15 mouse cellular contexts compared by ENCODE assay signal in the genomic region with DNA sequence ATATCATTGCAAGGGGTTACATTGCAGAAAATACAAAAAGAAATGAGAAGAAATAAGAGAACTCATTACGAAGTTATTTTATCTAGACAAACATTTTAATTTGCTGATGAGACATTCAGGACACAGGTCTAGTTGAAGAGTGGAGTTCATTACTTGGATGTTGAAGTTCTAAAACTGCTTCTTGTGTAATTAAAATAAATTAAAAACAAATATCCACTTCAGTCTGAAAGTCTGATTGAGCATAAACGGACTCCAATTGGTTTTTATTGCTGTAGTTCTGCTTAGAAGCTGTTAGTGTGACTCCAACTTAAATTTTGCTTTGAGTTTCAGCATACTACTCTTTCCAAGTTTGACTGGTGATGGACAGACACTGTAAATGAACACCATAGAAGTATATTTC.
DNase-seq lines count a peak whose midpoint lies in the region; ATAC-seq and TF ChIP-seq lines count a peak whose summit lies in the region.
"Had no signal": no experiment of that assay in that cellular context is flagged by ENCODE, and none has a peak within 500 bp of the region (broad histone marks: within the 10 kb centered on the region; RNA-seq: fewer than 3 reads in every experiment).

No protein-coding gene starts in this region.

- TF ChIP-seq CTCF in brain, embryonic 14.5 days (IDR thresholded peaks at IDR 0.05; ENCODE audit: borderline replicate concordance, extremely low read depth, insufficient read depth, insufficient read length), result no peak

- H3K4me3 ChIP-seq in forebrain, embryonic 12.5 days (replicated peaks), result peak overlapping the region; percentile 50
- peak overlapping the region; percentile 59 for H3K4me3 ChIP-seq in hindbrain, embryonic 13.5 days
- H3K4me3 ChIP-seq in midbrain, embryonic 14.5 days (replicated peaks; ENCODE audit: low read depth, low read length), result peak overlapping the region; percentile 86
- H3K4me3 ChIP-seq in intestine, embryonic 16.5 days (ENCODE audit: low read length), result no peak overlapping the region
- H3K4me3 ChIP-seq: limb, embryonic 13.5 days; liver, embryonic 15.5 days had no signal

- no peak for TF ChIP-seq POLR2A in brain, embryonic 14.5 days (IDR thresholded peaks at IDR 0.05; ENCODE audit: borderline replicate concordance, extremely low read depth, insufficient read depth, insufficient read length, poor library complexity, severe bottlenecking)

- H3K9me3 ChIP-seq in forebrain, embryonic 12.5 days, result no peaks in the 10 kb centered on the region
- H3K9me3 ChIP-seq in hindbrain, embryonic 13.5 days, result no peaks in the 10 kb centered on the region
- no peaks in the 10 kb centered on the region for H3K9me3 ChIP-seq in midbrain, embryonic 14.5 days (ENCODE audit: control insufficient read depth, low read length)
- H3K9me3 ChIP-seq in intestine, embryonic 16.5 days (ENCODE audit: control insufficient read depth, low read length), result no peaks in the 10 kb centered on the region
- H3K9me3 ChIP-seq: limb, embryonic 13.5 days; liver, embryonic 15.5 days had no signal

- peak overlapping the region; percentile 98 for H3K27ac ChIP-seq in forebrain, embryonic 12.5 days
- peak overlapping the region; percentile 80 for H3K27ac ChIP-seq in hindbrain, embryonic 13.5 days
- peak overlapping the region; percentile 82 for H3K27ac ChIP-seq in midbrain, embryonic 14.5 days (replicated peaks; ENCODE audit: low read depth, low read length)
- no peak overlapping the region for H3K27ac ChIP-seq in intestine, embryonic 16.5 days (ENCODE audit: low read length)
- H3K27ac ChIP-seq: limb, embryonic 13.5 days; liver, embryonic 15.5 days had no signal

- peak overlapping the region; percentile 77 for H3K4me2 ChIP-seq in forebrain, embryonic 12.5 days
- H3K4me2 ChIP-seq in hindbrain, embryonic 13.5 days, result peak overlapping the region; percentile 87
- peak overlapping the region; percentile 95 for H3K4me2 ChIP-seq in midbrain, embryonic 14.5 days (ENCODE audit: low read length)
- no peak overlapping the region for H3K4me2 ChIP-seq in intestine, embryonic 16.5 days (ENCODE audit: low read depth, low read length)
- H3K4me2 ChIP-seq: limb, embryonic 13.5 days; liver, embryonic 15.5 days had no signal

- WGBS in forebrain, embryonic 12.5 days, result 21% methylated on average over 2 of the region's 2 CpGs
- WGBS in hindbrain, embryonic 13.5 days, result 30% methylated on average over 2 of the region's 2 CpGs
- 19% methylated on average over 2 of the region's 2 CpGs for WGBS in midbrain, embryonic 14.5 days
- WGBS in intestine, embryonic 16.5 days, result 59% methylated on average over 2 of the region's 2 CpGs

- H3K9ac ChIP-seq in forebrain, embryonic 12.5 days, result 0 out of 2 replicates have a peak overlapping the region, but pooled peaks have one; percentile 5
- H3K9ac ChIP-seq in hindbrain, embryonic 13.5 days, result peak overlapping the region; percentile 51; the same call in 1 of the 2 replicates
- peak overlapping the region; percentile 93 for H3K9ac ChIP-seq in midbrain, embryonic 14.5 days (replicated peaks; ENCODE audit: low read length)
- no peak overlapping the region for H3K9ac ChIP-seq in intestine, embryonic 16.5 days (ENCODE audit: low read depth, low read length)
- H3K9ac ChIP-seq: limb, embryonic 13.5 days; liver, embryonic 15.5 days had no signal

- peaks cover 27% of the 10 kb centered on the region for H3K4me1 ChIP-seq in forebrain, embryonic 12.5 days
- peaks cover 33% of the 10 kb centered on the region for H3K4me1 ChIP-seq in hindbrain, embryonic 13.5 days (replicated peaks)
- H3K4me1 ChIP-seq in midbrain, embryonic 14.5 days (ENCODE audit: control insufficient read depth, insufficient read depth, low read length), result peaks cover 23% of the 10 kb centered on the region; the same call in 1 of the 2 replicates
- no peaks in the 10 kb centered on the region for H3K4me1 ChIP-seq in intestine, embryonic 16.5 days (ENCODE audit: control insufficient read depth, insufficient read depth, low read length)
- H3K4me1 ChIP-seq: liver, embryonic 15.5 days had no signal

- peaks cover 28% of the 10 kb centered on the region for H3K36me3 ChIP-seq in forebrain, embryonic 12.5 days (replicated peaks)
- peaks cover 27% of the 10 kb centered on the region for H3K36me3 ChIP-seq in hindbrain, embryonic 13.5 days
- H3K36me3 ChIP-seq in midbrain, embryonic 14.5 days (ENCODE audit: control insufficient read depth, insufficient read depth, low read length), result peaks cover 38% of the 10 kb centered on the region
- H3K36me3 ChIP-seq in intestine, embryonic 16.5 days (ENCODE audit: control insufficient read depth, insufficient read depth, low read length), result no peaks in the 10 kb centered on the region
- H3K36me3 ChIP-seq: limb, embryonic 13.5 days; liver, embryonic 15.5 days had no signal

- ATAC-seq in forebrain, embryonic 12.5 days (ENCODE audit: low FRiP score), result no peak
- no peak for ATAC-seq in hindbrain, embryonic 13.5 days (ENCODE audit: low FRiP score)
- ATAC-seq in midbrain, embryonic 14.5 days (ENCODE audit: low FRiP score, low TSS enrichment), result no peak
- no peak for ATAC-seq in intestine, embryonic 16.5 days

- DNase-seq in brain, embryonic 14.5 days (ENCODE audit: low read depth), result peak; percentile 72
- peak; percentile 45 for DNase-seq in midbrain, embryonic 14.5 days
- no peak for DNase-seq in frontal cortex, adult 2 months (ENCODE audit: extremely low spot score in 1 of 2, low spot score in 1 of 2)
- DNase-seq in urinary bladder, postnatal 10 days (ENCODE audit: low spot score), result no peak
- DNase-seq in layer of hippocampus, adult 9-11 months, result no peak
- DNase-seq: adrenal gland, adult 2 months; cerebellum, adult 9-10 months; kidney, adult 9 months; kidney, postnatal 4 days; right cerebral cortex, postnatal 25 days had no signal

- H3K27me3 ChIP-seq in forebrain, embryonic 12.5 days, result no peaks in the 10 kb centered on the region
- H3K27me3 ChIP-seq in hindbrain, embryonic 13.5 days, result no peaks in the 10 kb centered on the region
- no peaks in the 10 kb centered on the region for H3K27me3 ChIP-seq in midbrain, embryonic 14.5 days (ENCODE audit: control insufficient read depth, insufficient read depth, low read length)
- peaks cover 40% of the 10 kb centered on the region for H3K27me3 ChIP-seq in intestine, embryonic 16.5 days (replicated peaks; ENCODE audit: control insufficient read depth, insufficient read depth, low read length)

Comparison
In these comparisons a context has a peak if more than half of its experiments do, and no peak if none do; other contexts are left out.
1. DNase-seq: peak in brain, embryonic 14.5 days (single experiment) and midbrain, embryonic 14.5 days (single experiment); none in frontal cortex, adult 2 months (0 of 2), urinary bladder, postnatal 10 days (single experiment) and layer of hippocampus, adult 9-11 months (single experiment).